Mouse (Mus musculus) gonadal fat pad, adult 2 months (tissue): Measurements from ENCODE around the gene Efemp2. TPM values are rescaled to one million over a fixed set of nuclear protein-coding genes. Genes with fewer than 3 reads are reported as not detected.

ENCODE experiments used
- DNase-seq: peaks from one replicate; pipeline ENCODE4 v3.0.0-alpha.2; 2012; ENCODE audit warnings: low read depth
- polyA plus RNA-seq: library from polyadenylated mRNA; depleted of rRNA; stranded (reverse); fragments of >200 nt; gene quantifications from 2 replicates; pipeline ENCODE4 v1.2.3, GENCODE M21; 2012; rRNA removed

Efemp2 gene
- polyA plus RNA-seq, 1 experiment, result 73.5 TPM

- no peak for DNase-seq
Observed at GRCm38 (mm10) chr19:5496052-5496370, 22.3 kb downstream of the Efemp2 start.

DNA sequence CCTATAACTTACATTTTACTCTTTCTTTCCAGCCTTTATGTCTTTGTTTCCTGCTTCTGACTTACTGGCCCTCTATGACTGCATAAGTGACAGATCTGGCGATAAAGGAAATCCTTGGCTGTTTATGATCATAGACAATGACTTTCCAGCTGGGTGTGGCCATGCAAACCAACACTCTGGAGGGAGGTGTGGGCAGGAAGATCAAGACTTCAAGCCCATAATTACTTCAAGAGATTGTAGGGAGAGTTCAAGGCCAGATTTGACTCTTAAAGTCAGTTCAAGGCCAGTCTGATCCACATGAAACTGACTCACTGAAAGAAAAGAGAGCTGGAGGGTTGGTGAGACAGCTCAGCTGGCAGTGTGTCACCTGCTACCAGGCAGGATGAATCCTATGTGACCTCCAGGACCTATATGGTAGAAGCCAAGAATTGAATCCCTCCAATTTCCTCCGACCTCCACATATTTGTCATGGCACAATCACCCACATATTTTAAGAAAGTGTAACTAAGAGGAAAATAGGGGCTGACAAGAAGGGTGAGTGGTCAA, 26.6 kb downstream of the Efemp2 start:
- DNase-seq, result no peak

DNA sequence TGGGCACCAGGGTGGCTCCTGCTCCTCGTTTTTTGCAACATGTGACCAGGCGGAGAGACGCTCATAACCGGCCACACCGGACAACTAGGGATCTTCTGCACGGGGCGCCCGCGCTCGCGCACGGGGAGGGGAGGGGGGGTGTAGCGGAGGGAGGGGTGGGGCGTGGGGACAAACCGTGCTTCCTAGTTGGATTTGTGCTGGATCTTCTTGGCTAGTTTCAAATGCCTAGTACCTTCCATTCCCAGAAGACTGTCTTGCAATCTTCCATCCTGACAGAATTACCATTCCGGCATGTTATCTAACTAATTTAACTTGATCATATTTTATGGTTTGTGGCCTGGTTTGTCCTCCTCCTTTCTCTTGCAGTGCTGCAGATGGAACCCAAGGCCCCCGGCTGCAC, 29.9 kb downstream of the Efemp2 start, which contains the start of gene 1700020D05Rik:
Gene 1700020D05Rik (minus strand): TSS at position 101 of the 400 bp plus-strand sequence.
- no peak for DNase-seq

DNA sequence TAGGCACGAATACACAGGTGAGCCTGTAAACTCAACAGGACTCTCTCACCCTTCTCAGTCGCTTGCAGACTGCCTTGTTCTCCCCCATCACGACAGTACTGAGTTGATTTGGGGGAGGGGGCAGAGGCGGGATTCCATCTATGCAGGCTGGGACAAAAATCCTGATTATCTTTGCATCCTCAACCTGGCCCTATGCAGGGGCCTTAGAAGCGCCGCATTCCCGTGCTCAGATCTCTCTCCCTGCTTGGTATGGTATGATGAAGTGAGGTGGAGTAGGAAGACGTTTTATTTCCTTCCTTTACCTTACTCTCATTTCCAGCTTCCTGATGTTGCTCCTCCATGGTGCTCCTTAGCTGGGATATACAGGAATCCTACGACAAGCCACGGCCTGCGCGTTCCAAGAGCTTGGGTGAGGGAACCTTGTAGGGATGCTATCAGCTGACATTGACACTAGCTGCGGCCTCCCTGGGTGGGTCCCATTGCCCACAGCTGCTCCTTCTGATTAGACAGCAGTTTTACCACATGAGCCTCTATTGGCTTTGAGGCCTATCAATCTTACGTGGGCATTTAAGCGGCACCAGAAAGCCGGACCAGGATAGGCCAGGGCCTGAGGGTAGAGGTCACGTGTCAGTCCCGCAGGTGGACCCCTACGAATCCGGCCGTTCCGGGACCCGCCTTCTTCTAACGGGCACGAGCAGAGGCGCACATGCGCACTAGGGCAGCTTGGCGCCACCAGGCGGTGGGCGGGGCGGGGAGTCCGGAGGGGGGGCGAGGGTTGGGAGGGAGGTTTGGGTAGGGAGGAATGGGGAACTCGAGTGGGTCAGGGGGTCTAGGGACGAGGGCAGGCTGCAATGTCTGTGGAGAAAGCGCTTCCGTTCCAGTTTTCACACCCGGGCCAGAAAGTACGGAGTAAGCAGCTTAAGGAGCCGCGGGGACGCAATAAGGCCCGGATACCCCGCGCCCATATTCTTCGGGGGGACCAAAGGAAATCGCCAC, 36.6 kb downstream of the Efemp2 start, which contains the start of gene Snx32:
Gene Snx32 (minus strand): TSS at position 508 of the 996 bp plus-strand sequence.
- DNase-seq, result peak; percentile 51

- DNase-seq, result no peak
Observed at GRCm38 (mm10) chr19:5511074-5511632, 37.4 kb downstream of the Efemp2 start.

DNA sequence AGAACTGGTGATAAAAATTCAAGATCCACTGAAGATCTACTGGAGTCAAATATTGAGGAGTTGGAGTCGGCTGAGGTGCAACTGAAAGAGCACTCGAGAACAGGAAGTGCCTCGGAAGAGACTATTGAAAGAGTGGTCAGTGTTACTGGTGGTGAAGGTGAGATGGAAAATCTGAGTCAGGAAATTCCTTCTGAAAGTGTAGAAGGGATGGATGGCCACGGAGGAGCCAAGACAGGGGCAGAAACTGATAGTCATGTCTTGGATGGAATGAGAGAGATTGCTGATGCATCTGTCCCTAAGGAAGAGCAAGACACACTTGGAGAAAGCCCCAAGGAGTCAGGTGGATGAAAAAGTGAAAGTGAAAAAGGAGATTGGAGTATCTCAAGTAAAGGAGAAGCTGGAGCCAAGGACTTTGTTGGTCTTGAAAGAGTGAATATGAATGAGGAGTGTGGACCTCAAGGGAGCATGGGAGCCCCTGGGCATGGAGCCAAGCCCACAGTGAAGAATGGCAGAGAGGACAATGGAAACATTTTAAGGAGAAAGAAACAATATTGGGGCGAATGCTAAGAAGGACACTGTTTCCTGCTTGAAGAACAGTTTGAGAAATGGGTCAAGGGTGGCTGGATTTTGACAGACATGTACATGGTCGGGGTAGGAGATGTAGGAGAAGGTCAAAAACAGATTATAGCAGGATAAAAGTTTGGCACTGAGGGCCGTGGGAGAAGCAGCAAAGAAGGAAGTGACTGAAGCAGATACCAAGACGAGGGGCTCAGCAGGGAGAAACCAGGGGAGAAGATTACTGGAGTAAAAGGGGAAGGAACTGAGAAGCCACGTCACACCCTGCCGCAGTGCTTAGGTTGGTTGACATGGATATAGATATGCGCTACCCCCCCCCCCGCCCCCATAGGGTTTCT, 38.6 kb downstream of the Efemp2 start:
- DNase-seq, result no peak

DNA sequence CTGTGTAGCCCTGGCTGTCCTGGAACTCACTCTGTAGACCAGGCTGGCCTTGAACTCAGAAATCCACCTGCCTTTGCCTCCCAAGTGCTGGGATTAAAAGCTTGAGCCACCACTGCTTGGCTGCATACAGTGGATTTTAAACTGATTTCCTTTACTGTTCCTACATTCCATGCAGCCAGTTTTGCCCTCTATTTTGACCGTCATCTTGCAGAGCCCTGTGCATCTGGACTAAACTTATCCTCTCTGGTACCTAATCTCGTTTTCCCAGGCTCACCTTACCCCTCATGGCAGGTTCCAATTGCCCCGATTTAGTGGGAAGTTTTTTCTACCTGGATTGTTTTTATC, 39.2 kb downstream of the Efemp2 start:
- DNase-seq, result no peak

GRCm38 (mm10) chr19:5515840-5516777, 42.4 kb downstream of the Efemp2 start:
- DNase-seq, result no peak

DNA sequence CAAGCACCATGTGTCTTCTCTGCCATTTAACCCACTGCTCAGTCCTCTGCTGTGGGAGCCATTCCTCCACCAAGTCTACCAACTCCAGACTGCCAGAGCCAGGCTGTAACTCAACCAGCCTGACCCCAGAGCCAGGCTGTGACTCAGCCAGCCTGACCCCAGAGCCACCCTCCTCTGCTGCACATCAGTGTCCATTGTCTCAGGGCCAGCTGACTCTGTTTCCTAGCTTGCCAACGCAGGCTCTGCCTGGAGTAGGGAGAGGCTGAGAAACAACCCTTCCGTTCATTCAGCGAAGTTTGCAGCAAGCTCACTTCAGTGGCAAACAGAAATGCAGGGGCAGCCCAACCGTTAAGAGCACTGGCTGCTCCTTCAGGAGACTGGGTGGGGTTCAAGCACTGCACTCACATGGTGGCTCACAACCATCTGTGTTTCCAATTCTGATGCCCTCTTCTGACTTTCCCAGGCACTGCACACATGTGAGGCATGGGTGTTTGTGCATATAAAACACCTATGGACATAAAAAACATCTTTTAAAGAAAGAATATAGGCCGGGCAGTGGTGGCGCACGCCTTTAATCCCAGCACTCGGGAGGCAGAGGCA, 43.3 kb downstream of the Efemp2 start:
- DNase-seq, result no peak

DNA sequence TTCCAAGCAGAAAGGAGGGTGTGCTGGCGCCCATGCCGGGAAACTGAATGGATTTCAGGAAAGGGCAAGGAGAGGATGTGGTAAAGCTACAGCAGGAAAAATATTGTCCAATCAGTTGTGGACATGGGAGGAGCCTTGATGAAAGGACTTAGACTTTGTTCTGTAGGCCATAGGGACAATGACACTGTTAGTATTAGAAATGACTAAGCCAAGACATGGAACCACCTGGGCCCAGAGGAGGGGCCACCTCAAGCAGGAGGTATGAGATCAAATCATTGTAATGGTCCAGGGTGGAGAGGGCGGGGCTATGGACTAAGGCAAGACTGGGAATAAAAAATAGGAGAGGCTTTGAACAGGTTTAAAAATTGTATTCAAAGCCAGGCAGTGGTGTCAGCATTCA, 45.0 kb downstream of the Efemp2 start:
- no peak for DNase-seq

GRCm38 (mm10) chr19:5525204-5525603, 51.5 kb downstream of the Efemp2 start:
- no peak for DNase-seq

DNA sequence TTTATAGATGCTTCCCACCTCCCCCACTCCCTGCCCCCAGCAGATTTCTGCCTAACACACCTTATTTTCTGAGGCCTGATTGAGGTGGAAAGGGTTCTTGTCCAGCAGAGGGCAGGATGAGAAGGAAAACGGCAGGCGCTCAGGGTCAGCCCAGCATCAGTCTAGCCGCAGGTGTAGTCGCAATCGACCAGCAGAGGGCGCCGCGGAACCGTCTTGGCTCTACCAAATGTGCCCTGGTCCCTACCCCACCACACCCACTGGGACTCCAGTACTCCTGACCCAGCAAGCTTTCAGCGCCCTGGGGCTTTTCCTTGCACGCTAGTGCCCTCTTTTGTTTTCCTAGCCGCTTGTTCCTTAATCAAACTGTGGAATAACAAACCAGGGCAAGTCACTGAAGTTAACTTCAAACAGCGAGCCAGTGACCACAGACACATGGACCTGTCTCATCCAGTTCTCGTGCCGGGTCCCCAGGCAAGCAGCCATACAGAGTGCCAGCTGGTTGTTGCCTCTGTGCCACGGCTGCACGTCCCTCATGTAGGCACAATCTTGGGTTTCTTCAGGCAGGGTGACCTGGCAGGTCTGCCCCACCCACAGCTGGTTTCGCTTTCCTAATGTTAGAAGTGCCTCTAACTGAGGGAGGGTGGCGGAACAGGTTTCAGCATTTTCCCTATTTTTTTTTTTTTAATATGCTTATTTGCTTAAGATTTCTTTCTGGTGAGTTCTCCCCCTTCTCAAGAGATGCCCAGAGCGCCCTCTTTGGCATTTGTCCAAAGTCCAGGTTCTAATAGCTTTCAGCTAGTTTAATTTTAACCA, 55.8 kb downstream of the Efemp2 start:
- DNase-seq, result no peak

GRCm38 (mm10) chr19:5530138-5530524, 56.4 kb downstream of the Efemp2 start:
- DNase-seq, result no peak

Other genes with a start within 250 kb of the Efemp2 start
- 21.8 and 27.9 TPM in 2 replicates for gene Pacs1, start 200.8 kb upstream of the Efemp2 start, polyA plus RNA-seq
- 61.2 and 82.0 TPM in 2 replicates for gene Sf3b2, start 178.5 kb upstream of the Efemp2 start, polyA plus RNA-seq
- 1.4 and 3.3 TPM in 2 replicates for gene Gal3st3, start 175.6 kb upstream of the Efemp2 start, polyA plus RNA-seq
- gene Catsper1, start 138.2 kb upstream of the Efemp2 start, polyA plus RNA-seq, result 0.08 and 0.46 TPM in 2 replicates
- 6.6 and 17.1 TPM in 2 replicates for gene Cst6, start 124.4 kb upstream of the Efemp2 start, polyA plus RNA-seq
- 19.9 and 20.4 TPM in 2 replicates for gene Eif1ad, start 107.2 kb upstream of the Efemp2 start, polyA plus RNA-seq
- 87.8 and 125 TPM in 2 replicates for gene Banf1, start 106.8 kb upstream of the Efemp2 start, polyA plus RNA-seq
- 18.1 and 33.3 TPM in 2 replicates for gene Sart1, start 85.3 kb upstream of the Efemp2 start, polyA plus RNA-seq
- 1.9 and 2.0 TPM in 2 replicates for gene Tsga10ip, start 71.4 kb upstream of the Efemp2 start, polyA plus RNA-seq
- gene Drap1, start 49.0 kb upstream of the Efemp2 start, polyA plus RNA-seq, result 136 and 167 TPM in 2 replicates
- gene AI837181, start 48.8 kb upstream of the Efemp2 start, polyA plus RNA-seq, result 65.9 and 73.9 TPM in 2 replicates
- 0.24 and 0.38 TPM in 2 replicates for gene Fosl1, start 26.4 kb upstream of the Efemp2 start, polyA plus RNA-seq
- gene Ccdc85b, start 16.1 kb upstream of the Efemp2 start, polyA plus RNA-seq, result 5.6 and 6.7 TPM in 2 replicates
- gene Fibp, start 13.3 kb upstream of the Efemp2 start, polyA plus RNA-seq, result 126 and 132 TPM in 2 replicates
- gene Ctsw, start 5.4 kb upstream of the Efemp2 start, polyA plus RNA-seq, result 2.2 and 2.3 TPM in 2 replicates
- gene Mus81, start 14.4 kb downstream of the Efemp2 start, polyA plus RNA-seq, result 77.2 and 85.6 TPM in 2 replicates
- 410 and 421 TPM in 2 replicates for gene Cfl1, start 16.5 kb downstream of the Efemp2 start, polyA plus RNA-seq
- 1.9 and 3.0 TPM in 2 replicates for gene 1700020D05Rik, start 29.8 kb downstream of the Efemp2 start, polyA plus RNA-seq
- 20.9 and 25.6 TPM in 2 replicates for gene Snx32, start 36.6 kb downstream of the Efemp2 start, polyA plus RNA-seq
- 2.4 and 3.5 TPM in 2 replicates for gene Ovol1, start 86.7 kb downstream of the Efemp2 start, polyA plus RNA-seq
- gene Ap5b1, start 94.1 kb downstream of the Efemp2 start, polyA plus RNA-seq, result 10.0 and 12.0 TPM in 2 replicates
- 42.2 and 49.4 TPM in 2 replicates for gene Rnaseh2c, start 127.9 kb downstream of the Efemp2 start, polyA plus RNA-seq
- gene Kat5, start 136.3 kb downstream of the Efemp2 start, polyA plus RNA-seq, result 55.3 and 63.6 TPM in 2 replicates
- gene Rela, start 163.5 kb downstream of the Efemp2 start, polyA plus RNA-seq, result 66.8 and 81.8 TPM in 2 replicates
- gene Sipa1, start 189.8 kb downstream of the Efemp2 start, polyA plus RNA-seq, result 36.3 and 45.7 TPM in 2 replicates
- 50.6 and 52.8 TPM in 2 replicates for gene Map3k11, start 214.8 kb downstream of the Efemp2 start, polyA plus RNA-seq
- gene Pcnx3, start 215.0 kb downstream of the Efemp2 start, polyA plus RNA-seq, result 80.2 and 87.4 TPM in 2 replicates
- gene Kcnk7, start 230.4 kb downstream of the Efemp2 start, polyA plus RNA-seq, result 0.33 and 0.36 TPM in 2 replicates